Mouse (Mus musculus) spleen, postnatal 4 days (tissue): ENCODE data around the gene Coa7.

Experiments used
- DNase-seq, 2 experiments: peaks; one replicate each; pipeline ENCODE4 v3.0.0; 2022; ENCODE audit warnings: low spot score in 2 of 2

The Coa7 gene

GRCm38 (mm10) chr4:108327730-108328484 lies at the start of gene Coa7:
Coa7 (plus strand) TSS chr4:108328140.
- DNase-seq = peak; percentile 96 to 98

GRCm38 (mm10) chr4:108300266-108300665 lies 27.7 kb upstream of the Coa7 start:
- no peak for DNase-seq

GRCm38 (mm10) chr4:108300670-108301373 lies 27.1 kb upstream of the Coa7 start, which contains the start of gene Zyg11b:
Zyg11b (minus strand) TSS chr4:108301096.
- peak; percentile 87 to 95 for DNase-seq

- DNase-seq = no peak
Measured at GRCm38 (mm10) chr4:108302296-108302890, 25.5 kb upstream of the Coa7 start.

GRCm38 (mm10) chr4:108310706-108311105 lies 17.2 kb upstream of the Coa7 start:
- peak in 1 of 2 experiments; percentile 20 for DNase-seq

GRCm38 (mm10) chr4:108314041-108314440 lies 13.9 kb upstream of the Coa7 start:
- no peak for DNase-seq

- no peak for DNase-seq
Measured at GRCm38 (mm10) chr4:108317656-108318605, 10.0 kb upstream of the Coa7 start.

GRCm38 (mm10) chr4:108318649-108319615 lies 9.0 kb upstream of the Coa7 start:
- DNase-seq = peak; percentile 30 to 67

- peak; percentile 26 to 72 for DNase-seq
Measured at GRCm38 (mm10) chr4:108319747-108320146, 8.2 kb upstream of the Coa7 start.

GRCm38 (mm10) chr4:108320627-108321380 lies 7.1 kb upstream of the Coa7 start:
- no peak for DNase-seq

- no peak for DNase-seq
Measured at GRCm38 (mm10) chr4:108323588-108323987, 4.4 kb upstream of the Coa7 start.

GRCm38 (mm10) chr4:108327071-108327579 lies 815 bp upstream of the Coa7 start:
- no peak for DNase-seq

GRCm38 (mm10) chr4:108329840-108330239 lies 1.9 kb downstream of the Coa7 start:
- no peak for DNase-seq

- no peak for DNase-seq
Measured at GRCm38 (mm10) chr4:108332041-108332440, 4.1 kb downstream of the Coa7 start.

- DNase-seq = no peak
Measured at GRCm38 (mm10) chr4:108335413-108335812, 7.5 kb downstream of the Coa7 start.

GRCm38 (mm10) chr4:108336765-108337164 lies 8.8 kb downstream of the Coa7 start:
- DNase-seq = no peak

- DNase-seq = no peak
Measured at GRCm38 (mm10) chr4:108337817-108338216, 9.9 kb downstream of the Coa7 start.

GRCm38 (mm10) chr4:108338321-108338733 lies 10.4 kb downstream of the Coa7 start:
- DNase-seq = no peak

- DNase-seq = no peak
Measured at GRCm38 (mm10) chr4:108338811-108339210, 10.9 kb downstream of the Coa7 start.
